Mouse (Mus musculus) embryonic stem cell, embryonic (primary cell): Measurements from ENCODE around the gene Lrtm1.

Experiments
- CTCF ChIA-PET, 4 experiments: fragments of 300-600 bp in 2 of 4; fragments of 350-600 bp in 2 of 4; sonication (Branson Sonifier 250); formaldehyde crosslinking; loops; one replicate each; lab custom pipeline; 2022; ENCODE audit warnings: inconsistent platforms in 2 of 4; lab: Charles Lee
- POLR2A ChIA-PET, 4 experiments: fragments of 300-600 bp in 2 of 4; fragments of 350-600 bp in 2 of 4; sonication (Branson Sonifier 250); formaldehyde crosslinking; loops; one replicate each; lab custom pipeline; 2022; ENCODE audit warnings: antibody characterized with exemption in 4 of 4, inconsistent platforms in 1 of 4; lab: Charles Lee

Gene Lrtm1

GRCm38 (mm10) chr14:29028391-29029106, 10.5 kb downstream of the Lrtm1 start:
- ChIA-PET CTCF (interaction anchor here in 1 of 4 experiments (0.5 kb wide), 1 partner anchor 44 kb away, joined by 3 read pairs; no protein-coding TSS in a partner anchor), POLR2A (interaction anchor here in 2 of 4 experiments (0.9 to 1.3 kb wide), 2 partner anchors 9 to 11 kb away, joined by 4 read pairs; no protein-coding TSS in a partner anchor)

- ChIA-PET POLR2A (interaction anchor here in 2 of 4 experiments (0.9 to 1.3 kb wide), 2 partner anchors 9 to 12 kb away, joined by 4 read pairs; no protein-coding TSS in a partner anchor), CTCF (interaction anchor here in 1 of 4 experiments (0.5 to 0.8 kb wide), 2 partner anchors 44 to 82 kb away, joined by 3 to 7 read pairs; no protein-coding TSS in a partner anchor)
Measured at GRCm38 (mm10) chr14:29029107-29029469, 11.1 kb downstream of the Lrtm1 start.

- ChIA-PET CTCF (interaction anchor here in 1 of 4 experiments (0.8 kb wide), 1 partner anchor 81 kb away, joined by 7 read pairs; no protein-coding TSS in a partner anchor), POLR2A (interaction anchor here in 2 of 4 experiments (0.6 to 0.7 kb wide), 2 partner anchors 49 to 233 kb away, joined by 5 read pairs; no protein-coding TSS in a partner anchor)
Measured at GRCm38 (mm10) chr14:29029896-29030420, 11.9 kb downstream of the Lrtm1 start.

- ChIA-PET CTCF (no interaction called here), POLR2A (no interaction called here)
Measured at GRCm38 (mm10) chr14:29030519-29030918, 12.5 kb downstream of the Lrtm1 start.

GRCm38 (mm10) chr14:29031858-29032395, 13.9 kb downstream of the Lrtm1 start:
- POLR2A ChIA-PET, result no interaction called here

GRCm38 (mm10) chr14:29038246-29038645, 20.2 kb downstream of the Lrtm1 start:
- POLR2A ChIA-PET, result no interaction called here
- CTCF ChIA-PET, result no interaction called here

More at GRCm38 (mm10) chr14:29031858-29032395, 13.9 kb downstream of the Lrtm1 start:
- CTCF ChIA-PET, result no interaction called here

- CTCF ChIA-PET, result no interaction called here
- POLR2A ChIA-PET, result no interaction called here
Measured at GRCm38 (mm10) chr14:29040606-29041364, 22.8 kb downstream of the Lrtm1 start.

GRCm38 (mm10) chr14:29041498-29041897, 23.5 kb downstream of the Lrtm1 start:
- ChIA-PET CTCF (no interaction called here), POLR2A (interaction anchor here in 1 of 4 experiments (1.5 kb wide), 1 partner anchor 22 kb away, joined by 3 read pairs; no protein-coding TSS in a partner anchor)

- ChIA-PET CTCF (no interaction called here), POLR2A (interaction anchor here in 1 of 4 experiments (1.5 kb wide), 1 partner anchor 23 kb away, joined by 3 read pairs; no protein-coding TSS in a partner anchor)
Measured at GRCm38 (mm10) chr14:29042355-29042754, 24.3 kb downstream of the Lrtm1 start.

- ChIA-PET POLR2A (no interaction called here), CTCF (no interaction called here)
Measured at GRCm38 (mm10) chr14:29051951-29052835, 34.2 kb downstream of the Lrtm1 start.

GRCm38 (mm10) chr14:29060679-29061078, 42.7 kb downstream of the Lrtm1 start:
- ChIA-PET CTCF (interaction anchor here in 1 of 4 experiments (0.6 kb wide), 1 partner anchor 30 kb away, joined by 6 read pairs; no protein-coding TSS in a partner anchor), POLR2A (no interaction called here)

GRCm38 (mm10) chr14:29061491-29061890, 43.5 kb downstream of the Lrtm1 start:
- ChIA-PET CTCF (no interaction called here), POLR2A (no interaction called here)

- CTCF ChIA-PET, result no interaction called here
- POLR2A ChIA-PET, result interaction anchor here in 1 of 4 experiments (0.7 kb wide), 1 partner anchor 722 kb away, joined by 4 read pairs; no protein-coding TSS in a partner anchor
Measured at GRCm38 (mm10) chr14:29062676-29063075, 44.7 kb downstream of the Lrtm1 start.

GRCm38 (mm10) chr14:29073747-29074146, 55.7 kb downstream of the Lrtm1 start:
- ChIA-PET POLR2A (no interaction called here), CTCF (no interaction called here)

GRCm38 (mm10) chr14:29077418-29077817, 59.4 kb downstream of the Lrtm1 start:
- ChIA-PET CTCF (no interaction called here), POLR2A (no interaction called here)

GRCm38 (mm10) chr14:29080228-29080627, 62.2 kb downstream of the Lrtm1 start:
- ChIA-PET POLR2A (no interaction called here), CTCF (no interaction called here)

GRCm38 (mm10) chr14:29080630-29081029, 62.6 kb downstream of the Lrtm1 start:
- CTCF ChIA-PET, result interaction anchor here in 1 of 4 experiments (0.6 kb wide), 1 partner anchor 1019 kb away, joined by 5 read pairs; no protein-coding TSS in a partner anchor
- POLR2A ChIA-PET, result no interaction called here

- POLR2A ChIA-PET, result no interaction called here
- CTCF ChIA-PET, result no interaction called here
Measured at GRCm38 (mm10) chr14:29082171-29082570, 64.2 kb downstream of the Lrtm1 start.
